Mouse (Mus musculus) kidney, postnatal 0 days (tissue): Measurements from ENCODE around the gene Kctd21. TPM values are rescaled to one million over a fixed set of nuclear protein-coding genes. Genes with fewer than 3 reads are reported as not detected.

Experiments used
- ATAC-seq: fragments of 200-750 bp; cut with Nextera tagmentation; replicated peaks from 2 replicates; pipeline ENCODE4 v1.8.0; 2017; ENCODE audit warnings: low read depth, moderate number of reproducible peaks, moderate TSS enrichment, moderate library complexity; ENCODE audit not compliant: low FRiP score
- DNase-seq: peaks from one replicate; pipeline ENCODE4 v3.0.0-alpha.2; 2016; ENCODE audit warnings: low spot score
- H3K27ac ChIP-seq: fragments of 300-500 bp; sonication (generic); 2 replicates; pipeline ENCODE4 v1.5.1; 2014; ENCODE audit warnings: mild to moderate bottlenecking
- H3K27me3 ChIP-seq: fragments of 300-500 bp; sonication (generic); 2 replicates; pipeline ENCODE4 v1.6.1; 2014; ENCODE audit warnings: low read length, mixed read lengths; ENCODE audit not compliant: insufficient read depth
- H3K36me3 ChIP-seq: fragments of 300-500 bp; sonication (generic); 2 replicates; pipeline ENCODE4 v1.6.1; 2014; ENCODE audit warnings: low read length, mixed read lengths; ENCODE audit not compliant: insufficient read depth
- H3K4me1 ChIP-seq: fragments of 300-500 bp; sonication (generic); replicated peaks from 2 replicates; pipeline ENCODE4 v1.6.1; 2014; ENCODE audit warnings: antibody characterized with exemption, low read length, mixed read lengths; ENCODE audit not compliant: insufficient read depth
- H3K4me2 ChIP-seq: fragments of 300-500 bp; sonication (generic); 2 replicates; pipeline ENCODE4 v1.6.1; 2014; ENCODE audit warnings: mild to moderate bottlenecking, low read length, moderate library complexity, mixed read lengths
- H3K4me3 ChIP-seq: fragments of 300-500 bp; sonication (generic); replicated peaks from 2 replicates; pipeline ENCODE4 v1.5.1; 2014; ENCODE audit warnings: low read depth, low read length
- H3K9ac ChIP-seq: fragments of 300-500 bp; sonication (generic); 2 replicates; pipeline ENCODE4 v1.6.1; 2014; ENCODE audit warnings: low read depth, low read length
- H3K9me3 ChIP-seq: fragments of 300-500 bp; sonication (generic); replicated peaks from 2 replicates; pipeline ENCODE4 v1.6.1; 2016; ENCODE audit warnings: low read length, inconsistent platforms, mixed read lengths
- CTCF ChIP-seq: IDR thresholded peaks from 2 replicates; pipeline ENCODE4 v1.5.1; 2016; ENCODE audit warnings: antibody characterized with exemption, low read depth, mild to moderate bottlenecking, moderate library complexity
- WGBS: fragments of 180-500 bp; shearing (Covaris S2); extraction: QIAGEN DNeasy Blood & Tissue Kit; methylation state at CpG from one replicate; pipeline ENCODE4 v1.1.7; 2014; 5-methylcytosine and 5-hydroxymethylcytosine counted together
- polyA plus RNA-seq: library from polyadenylated mRNA; unstranded; fragments of >200 nt; fragmentation: Nextera tagmentation; extraction: Ambion mirVana; gene quantifications from 2 replicates; pipeline ENCODE4 v1.2.1, GENCODE M21; 2015

The Kctd21 gene
- polyA plus RNA-seq, 1 experiment from 2014 or later: 2.0 TPM

GRCm38 (mm10) chr7:97344655-97345054 is 12.5 kb downstream of the Kctd21 start:
- ATAC-seq (no peak), DNase-seq (no peak)
- H3K4me2 ChIP-seq: no peak overlapping the region
- no peak for TF ChIP-seq CTCF
- H3K36me3 ChIP-seq: no peaks in the 10 kb centered on the region
- H3K4me1 ChIP-seq: no peaks in the 10 kb centered on the region
- H3K27me3 ChIP-seq: no peaks in the 10 kb centered on the region
- H3K4me3 ChIP-seq: no peak overlapping the region
- 50% methylated on average over 2 of the region's 2 CpGs for WGBS
- H3K9me3 ChIP-seq: no peaks in the 10 kb centered on the region
- no peak overlapping the region for H3K9ac ChIP-seq
- H3K27ac ChIP-seq: no peak overlapping the region

GRCm38 (mm10) chr7:97345229-97345871 is 13.2 kb downstream of the Kctd21 start:
- Histone ChIP-seq H3K27ac (no peak overlapping the region), H3K4me3 (no peak overlapping the region), H3K4me1 (no peaks in the 10 kb centered on the region), H3K9ac (no peak overlapping the region), H3K27me3 (no peaks in the 10 kb centered on the region), H3K36me3 (no peaks in the 10 kb centered on the region), H3K4me2 (no peak overlapping the region), H3K9me3 (no peaks in the 10 kb centered on the region)
- 47% methylated on average over 10 of the region's 10 CpGs for WGBS
- no peak for ATAC-seq
- no peak for TF ChIP-seq CTCF
- no peak for DNase-seq

- no peak for ATAC-seq
- no peaks in the 10 kb centered on the region for H3K4me1 ChIP-seq
- no peaks in the 10 kb centered on the region for H3K27me3 ChIP-seq
These were observed 14.1 kb downstream of the Kctd21 start for GRCm38 (mm10) chr7:97346111-97346821.

GRCm38 (mm10) chr7:97346822-97347166 is 14.7 kb downstream of the Kctd21 start:
- TF ChIP-seq CTCF: no peak
- ATAC-seq: no peak
- no peak for DNase-seq
- no peak overlapping the region for H3K27ac ChIP-seq
- no peaks in the 10 kb centered on the region for H3K9me3 ChIP-seq
- no peak overlapping the region for H3K4me2 ChIP-seq
- 88% methylated on average over 3 of the region's 4 CpGs for WGBS
- H3K36me3 ChIP-seq: no peaks in the 10 kb centered on the region
- H3K27me3 ChIP-seq: no peaks in the 10 kb centered on the region
- no peak overlapping the region for H3K4me3 ChIP-seq
- H3K4me1 ChIP-seq: no peaks in the 10 kb centered on the region
- no peak overlapping the region for H3K9ac ChIP-seq

More at GRCm38 (mm10) chr7:97346111-97346821, 14.1 kb downstream of the Kctd21 start:
- Histone ChIP-seq H3K4me2 (no peak overlapping the region), H3K4me3 (no peak overlapping the region), H3K9me3 (no peaks in the 10 kb centered on the region), H3K27ac (no peak overlapping the region), H3K36me3 (no peaks in the 10 kb centered on the region), H3K9ac (no peak overlapping the region)
- TF ChIP-seq CTCF: no peak
- 71% methylated on average over 9 of the region's 9 CpGs for WGBS
- no peak for DNase-seq

GRCm38 (mm10) chr7:97347464-97347863 is 15.3 kb downstream of the Kctd21 start:
- TF ChIP-seq CTCF: no peak

GRCm38 (mm10) chr7:97348318-97348717 is 16.2 kb downstream of the Kctd21 start:
- H3K4me1 ChIP-seq: no peaks in the 10 kb centered on the region
- ATAC-seq (no peak), DNase-seq (no peak)
- H3K36me3 ChIP-seq: no peaks in the 10 kb centered on the region
- 90% methylated on average over 3 of the region's 3 CpGs for WGBS
- no peaks in the 10 kb centered on the region for H3K27me3 ChIP-seq
- TF ChIP-seq CTCF: no peak
- no peaks in the 10 kb centered on the region for H3K9me3 ChIP-seq
- H3K4me2 ChIP-seq: no peak overlapping the region
- H3K9ac ChIP-seq: no peak overlapping the region
- no peak overlapping the region for H3K27ac ChIP-seq
- no peak overlapping the region for H3K4me3 ChIP-seq

More at GRCm38 (mm10) chr7:97347464-97347863, 15.3 kb downstream of the Kctd21 start:
- 96% methylated on average over 15 of the region's 15 CpGs for WGBS
- no peak for DNase-seq
- Histone ChIP-seq H3K4me3 (no peak overlapping the region), H3K36me3 (no peaks in the 10 kb centered on the region), H3K27ac (no peak overlapping the region), H3K4me1 (no peaks in the 10 kb centered on the region), H3K9me3 (no peaks in the 10 kb centered on the region), H3K4me2 (no peak overlapping the region), H3K27me3 (no peaks in the 10 kb centered on the region), H3K9ac (no peak overlapping the region)
- ATAC-seq: no peak
